Mouse (Mus musculus): ENCODE data around the gene 6430548M08Rik.

DNA sequence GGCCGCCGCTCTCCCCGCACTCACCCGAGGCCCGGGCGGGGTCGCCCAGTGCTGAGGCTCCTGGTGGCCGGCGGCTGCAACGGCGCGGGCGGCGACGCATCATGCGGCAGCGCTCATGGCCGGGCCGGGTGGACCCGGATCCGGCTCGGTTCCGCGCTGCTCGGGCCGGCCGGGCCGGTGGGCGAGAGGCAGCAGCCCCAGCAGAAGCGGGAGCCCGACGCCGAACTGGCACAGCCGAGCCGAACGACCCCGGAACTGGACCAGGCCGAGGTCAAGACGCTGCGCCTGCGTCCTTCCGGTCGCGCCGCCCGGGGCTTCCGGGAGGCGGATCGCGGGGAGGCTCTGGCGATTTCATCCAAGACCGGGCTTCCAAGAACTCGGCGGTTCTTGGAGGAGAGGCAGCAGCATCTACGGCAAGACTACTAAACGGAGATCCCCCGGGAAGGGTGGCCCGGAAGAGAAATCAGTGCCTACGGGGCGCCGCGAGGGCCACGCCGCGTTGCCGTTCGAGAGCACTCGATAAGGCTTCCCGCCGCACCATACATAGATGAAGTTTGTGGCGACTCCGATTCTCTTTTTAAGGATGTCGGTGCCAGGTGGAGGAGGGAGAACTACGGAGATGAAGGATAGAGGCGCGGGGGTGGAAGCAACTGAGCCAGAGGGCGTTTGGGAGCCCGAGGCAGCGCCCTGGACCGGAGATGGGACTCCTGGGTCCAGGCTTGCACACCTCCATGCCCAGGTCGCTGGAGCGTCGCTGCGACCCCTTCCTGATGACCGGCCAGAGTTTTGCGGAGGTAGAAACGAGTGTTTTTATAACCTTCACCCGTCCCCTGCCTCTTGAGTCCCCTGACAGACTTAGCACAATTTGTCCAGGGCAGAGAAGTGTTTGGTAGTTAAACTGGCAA is 12.6 kb upstream of the 6430548M08Rik start, which contains the start of gene Zdhhc7:
- TF ChIP-seq POLR2A (IDR thresholded peaks at IDR 0.05; ENCODE audit: borderline replicate concordance, low read depth, low read length) (no peak), CTCF (IDR thresholded peaks at IDR 0.05; ENCODE audit: low read depth, low read length) (no peak)
